Mouse (Mus musculus): Measurements from ENCODE around the gene Lgmn.

Gene Lgmn

DNA sequence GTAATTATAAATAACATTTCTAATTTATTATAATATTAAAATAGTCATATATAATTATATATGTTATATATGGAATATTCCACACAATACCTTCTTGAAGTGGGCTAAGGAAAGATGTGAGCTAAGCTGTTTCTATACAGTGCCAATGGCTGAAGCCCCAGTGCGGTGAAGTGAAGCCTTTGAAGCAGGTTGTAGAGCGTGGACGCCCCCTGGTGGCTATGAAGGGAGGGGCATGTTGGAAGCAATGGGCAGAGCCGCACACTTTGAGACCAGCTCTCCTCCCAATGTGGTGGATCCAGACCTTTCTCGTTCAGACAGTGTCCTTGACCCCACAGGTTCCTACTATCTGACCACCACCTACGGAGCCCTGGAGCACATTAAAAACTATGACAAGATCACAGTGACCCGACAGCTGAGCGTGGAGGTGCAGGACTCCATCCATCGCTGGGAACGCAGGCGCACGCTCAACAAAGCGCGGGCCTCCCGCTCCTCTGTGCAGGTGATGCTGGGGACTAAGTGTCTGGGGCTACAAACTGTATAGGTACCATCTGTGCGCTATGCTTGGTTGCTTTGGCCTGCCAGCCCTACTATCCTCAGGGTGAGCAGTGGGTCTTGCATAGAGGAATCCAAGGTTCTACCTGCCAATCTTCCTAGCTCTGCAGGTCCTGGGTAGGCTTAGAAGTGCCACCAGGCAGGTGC lies 52.2 kb downstream of the Lgmn start:
- peak; percentile 85 for DNase-seq

DNA sequence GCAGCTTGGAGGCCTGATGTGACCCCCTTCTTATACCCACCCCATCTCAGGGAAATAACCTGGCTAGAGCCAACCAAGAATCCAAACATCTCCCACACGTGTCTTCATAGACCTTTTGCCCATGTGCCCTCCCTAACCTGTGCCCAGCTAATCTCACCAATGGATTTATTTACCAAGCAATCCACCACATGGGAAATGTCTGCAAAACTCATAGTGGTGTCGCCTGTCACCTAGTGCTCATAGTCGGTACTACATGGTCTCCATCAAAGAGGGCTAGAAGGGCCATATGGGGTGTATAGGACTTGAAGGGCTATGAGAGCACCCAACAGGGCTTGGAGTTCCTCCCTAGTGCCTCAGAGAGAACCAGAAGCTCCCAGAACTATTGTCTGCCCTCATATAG lies 54.8 kb downstream of the Lgmn start:
- peak; percentile 27 for DNase-seq

DNA sequence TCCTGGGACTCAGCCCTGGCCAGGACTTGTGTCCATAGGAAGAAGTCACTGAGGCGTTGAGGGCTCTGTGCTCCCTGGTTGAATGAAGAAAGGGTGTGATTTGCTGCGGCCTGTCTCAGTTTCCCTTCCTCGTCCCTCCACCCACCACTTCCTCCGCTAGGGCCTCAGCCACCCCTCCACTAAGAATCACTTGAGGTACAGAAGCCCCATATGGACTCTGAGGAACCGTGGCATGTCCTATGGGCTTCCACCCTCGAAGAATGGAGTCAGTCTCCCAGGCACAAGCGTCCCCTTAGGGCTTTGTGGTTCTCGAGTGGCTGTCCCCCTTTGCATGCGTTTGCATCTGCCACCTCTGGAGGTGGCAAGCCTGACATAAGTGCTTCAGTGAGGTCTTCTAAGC lies 56.3 kb downstream of the Lgmn start:
- DNase-seq = no peak

DNA sequence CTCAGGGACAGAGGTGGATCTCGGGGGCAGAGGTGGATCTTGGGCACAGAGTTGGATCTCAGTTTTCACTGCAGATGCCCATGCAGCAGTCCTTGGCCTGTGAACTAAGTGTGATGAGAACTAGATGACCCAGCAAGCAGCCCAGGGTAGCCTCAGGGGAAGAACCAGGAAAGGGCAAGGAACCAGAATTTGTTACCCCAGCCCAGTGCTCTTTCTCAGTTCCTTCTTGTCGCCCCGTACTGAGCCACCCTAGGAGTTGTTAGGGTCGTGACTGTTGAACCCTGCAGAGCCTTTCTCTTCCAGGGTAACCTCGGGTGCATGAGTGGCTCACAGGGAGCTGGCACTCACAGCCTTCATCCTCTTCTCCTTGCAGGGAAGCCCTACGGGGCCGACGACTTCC lies 57.4 kb downstream of the Lgmn start:
- DNase-seq = no peak

DNA sequence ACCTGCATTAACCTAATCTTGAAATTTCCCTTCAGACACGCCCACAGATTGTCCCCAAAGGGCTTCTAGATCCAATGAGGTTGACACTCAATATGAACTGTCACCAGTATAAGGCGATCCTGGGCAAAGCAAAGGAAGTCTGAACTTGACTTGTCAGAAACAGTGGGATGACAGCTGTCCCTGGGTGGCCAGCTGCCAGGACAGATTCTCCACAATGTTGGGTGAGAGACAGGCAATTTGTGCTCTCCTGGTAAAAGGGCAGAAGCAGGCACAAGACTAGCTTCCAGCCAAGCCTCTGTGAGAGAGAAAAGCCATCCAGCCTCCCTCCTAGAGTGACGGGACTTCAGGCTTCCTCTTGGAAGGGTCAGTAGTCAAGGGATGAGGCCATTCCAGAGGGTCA lies 67.3 kb downstream of the Lgmn start:
- no peak for DNase-seq

DNA sequence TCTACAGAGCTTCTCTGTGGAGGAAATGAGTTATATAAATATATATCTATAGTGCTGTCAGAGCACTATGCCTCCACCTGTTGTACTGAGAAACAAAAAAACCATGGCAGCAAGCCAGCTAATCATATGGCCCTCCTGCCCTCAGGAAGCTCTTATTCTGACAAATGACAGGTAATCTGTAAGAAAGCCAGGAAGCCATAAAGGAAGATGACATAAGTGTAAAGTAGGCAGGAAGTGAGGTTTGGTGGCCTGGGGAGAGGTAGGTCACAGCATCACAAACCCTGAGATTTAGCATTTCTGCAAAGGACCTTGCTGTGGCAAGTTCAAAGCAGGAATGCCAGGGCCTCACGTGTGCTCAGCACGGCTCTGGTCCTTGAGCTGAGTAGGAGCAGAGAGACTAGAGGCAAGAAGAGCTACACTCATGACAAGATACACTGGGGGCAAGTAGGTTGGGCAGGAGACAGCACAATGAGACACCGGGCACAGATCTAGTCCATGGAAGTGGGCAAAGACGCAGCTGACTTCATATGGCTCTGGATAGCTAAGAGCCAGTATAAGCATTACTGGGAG lies 68.6 kb downstream of the Lgmn start:
- DNase-seq = no peak

DNA sequence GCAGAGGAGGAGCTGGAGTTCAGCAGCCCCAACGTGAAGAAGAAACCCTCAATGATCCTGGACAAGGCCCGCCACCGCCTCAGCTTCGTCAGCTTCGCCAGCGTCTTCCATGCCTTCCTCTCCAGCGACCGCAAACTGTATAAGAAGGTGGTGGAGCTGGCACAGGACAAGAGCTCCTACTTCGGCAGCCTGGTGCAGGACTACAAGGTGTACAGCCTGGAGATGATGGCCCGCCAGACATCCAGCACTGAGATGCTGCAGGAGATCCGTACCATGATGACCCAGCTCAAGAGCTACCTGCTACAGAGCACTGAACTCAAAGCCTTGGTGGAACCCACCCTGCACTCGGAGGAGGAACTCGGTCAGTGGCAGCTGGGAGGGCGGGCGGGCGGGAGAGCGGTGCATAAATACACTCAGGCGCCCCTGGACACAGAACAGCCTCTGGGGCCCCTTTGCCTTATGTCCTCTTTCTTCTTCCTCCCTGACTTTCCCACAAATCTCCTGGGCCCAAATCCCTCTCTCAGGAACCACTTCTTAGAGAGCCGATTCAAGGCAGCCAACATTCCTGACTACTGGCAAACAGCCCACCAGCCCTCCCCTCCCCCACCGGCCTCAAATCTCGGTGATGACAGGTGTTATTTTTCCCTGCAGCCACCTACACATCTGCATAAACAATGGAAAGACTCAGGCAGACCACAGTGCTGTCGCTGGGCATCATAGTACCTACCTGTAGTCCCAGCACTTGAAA lies 70.0 kb downstream of the Lgmn start:
- no peak for DNase-seq

DNA sequence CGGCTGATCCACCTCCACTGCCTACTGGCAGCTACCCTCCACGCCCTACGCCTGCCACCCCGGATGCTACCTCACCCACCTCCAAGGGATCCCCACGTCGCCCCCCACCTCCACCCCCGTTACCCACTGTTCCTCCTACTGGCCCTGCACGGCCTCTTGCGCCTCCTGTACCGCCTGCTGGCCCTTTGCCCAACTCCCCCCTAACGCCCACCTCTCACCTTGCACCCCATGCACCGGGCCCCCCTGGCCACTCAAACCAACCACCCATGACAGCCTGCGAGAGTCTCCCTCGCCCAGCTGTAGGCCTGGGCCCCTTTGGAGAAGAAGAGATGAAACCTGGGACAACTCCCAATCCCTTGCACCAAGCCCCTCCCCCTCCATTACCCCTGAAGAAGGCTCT lies 71.1 kb downstream of the Lgmn start:
- no peak for DNase-seq

DNA sequence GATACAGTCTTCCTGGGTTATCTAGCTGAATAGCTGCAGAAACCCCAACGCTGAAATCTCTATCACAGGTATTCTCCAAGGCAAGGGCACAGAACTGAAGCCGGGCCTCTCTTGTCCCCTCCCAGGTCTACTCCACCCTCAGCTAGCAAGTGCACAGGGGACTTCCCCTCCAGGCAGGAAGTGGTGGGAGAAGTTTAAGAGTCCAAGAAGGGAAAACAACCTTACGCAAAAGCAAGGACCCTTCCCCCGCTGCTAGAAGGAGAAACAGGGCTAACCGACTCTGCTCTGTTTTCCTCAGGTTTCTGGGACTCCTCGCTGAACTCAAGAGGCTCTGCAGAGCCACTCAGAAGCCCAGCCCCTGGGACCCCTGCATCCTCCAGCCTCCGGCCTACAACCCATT lies 71.5 kb downstream of the Lgmn start:
- DNase-seq = no peak

DNA sequence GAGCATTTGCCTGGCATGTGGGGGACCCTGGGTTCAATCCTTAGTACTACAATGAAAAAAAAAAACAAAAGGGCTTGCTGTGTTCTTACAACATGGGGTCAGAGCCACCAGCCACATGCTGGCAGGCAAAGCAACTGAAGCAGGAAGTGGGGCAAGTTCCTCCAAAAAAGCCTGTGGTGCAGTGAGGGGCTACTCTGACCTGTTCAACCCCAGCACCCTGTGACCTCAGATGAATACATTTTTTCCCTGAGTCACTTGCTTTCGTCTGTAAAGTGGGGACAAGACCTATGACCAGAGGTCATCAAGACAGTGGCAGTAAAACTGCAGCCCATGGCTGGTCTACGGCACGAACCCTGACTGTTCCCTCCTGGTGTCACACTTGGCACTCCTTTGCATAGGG lies 72.5 kb downstream of the Lgmn start:
- DNase-seq = no peak

DNA sequence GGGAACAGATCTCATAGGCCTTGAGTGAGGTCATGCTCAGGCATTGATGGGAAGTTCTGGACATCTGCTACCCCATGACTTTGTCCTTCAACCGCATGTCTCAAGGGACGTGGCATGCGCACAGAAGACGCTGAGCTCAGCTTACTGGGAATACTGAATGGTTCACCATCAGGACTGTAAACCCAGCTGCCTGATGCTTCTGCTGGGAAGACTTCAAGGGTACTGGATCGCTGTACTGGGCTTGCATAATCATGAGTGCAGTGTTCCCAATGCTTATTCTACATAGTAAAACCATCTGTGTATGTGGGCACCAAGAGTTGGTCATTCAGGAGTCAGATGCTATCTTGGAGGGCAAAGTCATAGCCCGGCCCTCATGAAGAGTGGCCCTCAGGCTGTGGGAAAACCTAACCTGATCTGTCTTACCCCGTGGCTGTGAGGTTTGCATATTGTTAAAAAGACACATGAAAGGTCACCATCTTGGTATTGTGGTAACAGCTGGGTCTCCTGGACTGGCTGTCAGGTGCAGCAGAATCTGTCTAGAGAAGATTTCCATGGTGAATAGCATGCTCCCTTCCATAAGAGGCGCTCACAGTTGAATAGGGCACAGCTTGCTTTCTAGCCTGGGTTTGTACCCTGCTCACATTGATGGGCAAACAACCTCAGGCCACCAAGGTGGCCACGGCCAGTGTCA lies 73.3 kb downstream of the Lgmn start:
- no peak for DNase-seq

DNA sequence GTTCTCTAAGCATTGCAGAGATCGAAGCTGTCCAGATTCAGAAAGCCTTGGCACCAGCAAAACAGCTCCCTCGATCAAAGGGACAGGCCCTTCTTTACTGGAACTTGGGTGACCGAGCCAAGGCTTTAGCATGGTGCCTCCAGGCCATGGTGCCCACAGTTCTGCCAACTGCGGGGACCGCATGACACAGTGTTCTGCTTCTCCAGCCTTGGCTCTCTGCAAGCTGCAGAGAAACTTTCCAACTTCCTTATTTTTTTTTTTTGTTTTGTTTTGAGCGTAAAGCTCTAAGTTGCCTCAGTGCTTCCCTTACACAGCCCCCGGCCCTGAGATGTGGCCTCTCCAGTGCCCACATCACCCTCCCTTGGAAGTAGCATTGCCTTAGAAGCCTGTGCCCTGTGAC lies 74.6 kb downstream of the Lgmn start:
- DNase-seq = no peak

DNA sequence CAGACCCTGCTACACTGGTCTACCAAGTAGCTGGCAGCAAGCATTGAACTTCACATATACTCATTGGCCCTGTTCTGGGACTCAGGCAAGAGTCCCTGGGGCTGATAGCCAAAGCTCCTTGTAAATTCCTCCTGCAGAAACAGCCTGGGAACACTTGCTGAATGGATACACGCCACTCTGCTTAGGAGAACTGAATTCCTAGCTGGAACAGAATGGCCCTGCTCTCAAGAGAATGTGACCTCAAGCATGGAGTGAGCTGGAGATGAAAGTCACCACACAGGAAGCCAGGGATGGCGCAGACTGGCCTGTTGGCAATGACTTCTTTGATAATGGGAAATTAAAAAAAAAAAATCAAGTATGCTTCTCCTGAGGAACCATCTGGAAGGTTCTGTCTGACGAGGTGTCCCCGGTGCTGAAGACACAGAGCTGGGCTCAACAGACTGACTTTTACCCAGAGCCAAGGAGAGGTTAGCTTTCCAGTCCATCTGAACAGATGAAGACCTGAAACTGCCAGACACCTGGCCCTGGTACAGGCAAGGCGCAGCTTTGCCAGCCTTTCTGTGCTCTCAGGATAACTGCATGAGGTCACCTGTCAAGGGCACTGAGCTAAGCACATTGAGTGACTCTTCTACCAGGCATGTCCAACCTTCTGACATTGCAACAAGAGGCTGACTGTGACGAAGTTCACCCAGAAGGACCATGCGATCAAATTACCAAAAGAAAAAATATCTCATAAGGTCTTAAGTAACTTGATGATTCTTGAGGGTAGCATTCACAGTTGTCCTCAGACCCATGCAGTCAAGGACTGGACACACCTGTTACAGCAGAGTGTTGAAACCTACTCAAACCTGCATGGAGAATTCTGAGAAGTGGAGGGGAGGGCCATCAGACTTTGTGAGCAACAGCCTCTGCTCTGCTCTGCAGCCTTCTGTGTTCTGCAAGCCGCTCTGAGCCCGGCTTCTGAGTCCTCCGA lies 78.1 kb downstream of the Lgmn start:
- no peak for DNase-seq

DNA sequence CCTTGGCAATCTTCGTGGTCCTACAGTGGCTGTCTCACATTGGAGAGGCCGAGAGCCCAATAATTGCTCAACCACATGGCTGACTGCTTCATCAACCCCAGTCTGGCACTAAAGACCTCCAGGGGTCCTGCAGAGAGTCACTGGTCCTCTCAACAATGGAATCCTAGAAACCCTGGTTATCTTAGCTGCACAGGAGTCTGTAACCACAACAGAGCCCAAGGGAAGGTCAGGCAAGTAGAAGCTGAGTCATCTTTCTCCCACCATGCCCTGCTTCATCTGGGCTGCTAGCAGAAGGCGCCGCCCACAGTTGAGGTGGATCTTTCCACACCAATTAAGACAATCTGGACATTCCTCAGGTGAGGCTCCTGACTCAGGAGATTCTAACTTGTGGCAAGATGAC lies 80.2 kb downstream of the Lgmn start:
- DNase-seq = no peak

DNA sequence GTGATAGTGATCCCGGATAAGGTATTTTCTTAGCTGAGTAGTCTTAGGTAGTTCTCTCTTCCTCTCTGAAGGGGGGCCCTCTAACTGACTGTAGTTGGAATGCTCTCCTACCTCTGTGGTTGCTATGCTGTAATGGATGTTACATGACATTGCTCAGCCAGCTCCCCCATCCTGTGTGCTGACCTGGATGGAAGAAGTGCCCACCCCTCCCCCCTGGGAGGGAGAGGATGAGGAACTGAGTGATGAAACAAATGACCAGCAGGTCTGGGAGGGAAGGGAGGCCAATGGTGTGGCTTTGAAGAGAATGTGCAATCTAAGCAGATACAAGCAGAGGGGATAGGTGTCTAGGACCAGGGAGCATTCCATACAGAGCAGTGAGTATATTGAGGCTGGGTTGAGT lies 82.8 kb downstream of the Lgmn start:
- no peak for DNase-seq

DNA sequence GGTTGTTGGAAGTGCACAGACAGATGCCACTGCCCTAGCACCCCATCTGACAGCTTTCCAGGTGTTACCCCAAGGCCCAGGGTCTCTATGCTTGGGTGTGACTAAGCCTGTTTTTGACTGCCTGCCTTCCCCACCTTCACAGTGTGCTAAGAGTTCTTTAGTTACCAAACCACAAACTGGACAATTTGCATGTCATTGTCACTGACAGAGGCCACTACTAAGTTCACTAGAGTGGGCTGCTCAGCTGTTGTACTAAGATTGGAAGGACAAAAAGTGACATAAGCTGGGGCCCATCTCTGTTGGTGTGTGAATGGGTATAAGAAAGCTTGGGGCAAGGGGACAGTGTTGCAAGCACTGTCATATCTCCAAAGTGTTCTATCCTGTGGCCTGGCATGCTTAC lies 83.8 kb downstream of the Lgmn start:
- DNase-seq = no peak

DNA sequence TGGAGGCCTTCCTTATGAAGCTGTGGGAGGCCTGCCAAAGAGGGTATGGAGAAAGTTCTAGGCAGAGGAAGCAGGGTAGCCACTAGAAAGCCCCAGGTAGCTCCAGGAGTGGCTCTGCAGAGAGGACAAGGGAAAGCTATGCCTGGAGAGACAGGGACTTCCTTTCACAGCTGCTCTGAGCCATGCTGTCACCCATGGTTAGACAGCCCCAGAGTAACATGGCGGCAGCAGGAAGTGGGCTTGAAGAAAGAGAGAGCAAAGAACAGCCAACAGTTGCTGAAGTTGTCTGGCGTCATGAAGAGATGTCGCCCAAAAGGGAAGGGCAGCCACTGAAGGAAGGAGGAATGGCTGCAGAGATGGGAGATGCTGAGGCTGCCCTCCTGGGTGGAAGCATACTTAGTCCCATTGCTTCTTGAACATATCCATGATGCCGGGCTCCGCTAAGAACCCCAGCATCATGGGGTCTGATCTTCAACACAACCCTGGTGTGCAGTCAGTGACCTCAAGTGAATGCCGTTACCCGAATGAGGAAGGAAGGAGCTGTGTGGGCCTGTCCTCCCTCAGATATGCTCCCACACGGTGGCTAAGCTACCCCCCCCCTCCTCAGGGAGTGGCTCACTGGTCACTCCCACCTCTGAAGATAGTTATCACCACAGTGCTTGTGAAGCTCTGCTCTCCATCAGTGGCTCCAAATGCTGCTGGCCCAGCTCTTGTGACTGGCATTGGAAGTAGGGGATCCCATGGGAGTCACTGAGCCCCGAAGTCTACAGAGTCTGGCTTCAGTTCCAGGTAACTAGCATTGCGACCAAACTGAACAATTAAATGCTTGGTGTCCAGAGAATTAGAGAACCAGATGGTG lies 85.3 kb downstream of the Lgmn start:
- no peak for DNase-seq

DNA sequence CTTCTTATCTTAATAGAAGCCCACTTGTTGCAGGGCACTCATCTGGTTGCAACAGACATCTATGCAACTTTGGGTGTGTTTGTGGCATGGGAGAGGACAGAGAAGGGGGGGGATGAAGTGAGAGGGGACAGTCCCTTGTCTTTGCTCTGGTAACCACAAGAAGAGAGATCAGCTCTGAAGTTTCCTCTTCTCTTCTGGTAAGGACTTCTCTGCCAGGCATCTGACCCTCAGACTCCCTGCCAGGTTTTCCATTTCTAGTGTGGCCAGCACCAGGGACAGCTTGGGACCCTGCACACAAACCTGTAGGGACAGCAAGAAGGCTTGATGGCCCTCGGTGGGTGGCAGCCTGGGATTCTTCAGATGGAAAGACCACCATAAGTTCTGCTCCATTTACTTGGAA lies 88.6 kb downstream of the Lgmn start:
- no peak for DNase-seq

DNA sequence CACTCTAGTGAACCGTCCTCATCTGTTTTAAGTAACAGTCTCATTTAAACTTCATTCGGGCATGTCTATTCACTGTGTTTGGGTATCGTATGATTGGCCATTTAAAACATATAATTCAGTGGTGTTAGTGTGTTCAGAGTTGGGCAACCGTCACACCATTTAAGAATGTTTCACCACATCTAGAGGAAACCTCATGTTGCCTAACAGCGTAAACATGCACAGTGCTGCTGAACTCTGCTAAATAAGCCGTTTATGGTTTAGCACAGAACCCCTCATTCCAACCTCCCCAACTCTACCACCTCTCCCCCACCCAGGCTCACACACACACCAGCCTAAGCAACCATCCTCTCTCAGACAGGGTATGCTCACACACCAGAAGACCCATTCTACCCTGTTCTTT lies 91.2 kb downstream of the Lgmn start:
- no peak for DNase-seq

DNA sequence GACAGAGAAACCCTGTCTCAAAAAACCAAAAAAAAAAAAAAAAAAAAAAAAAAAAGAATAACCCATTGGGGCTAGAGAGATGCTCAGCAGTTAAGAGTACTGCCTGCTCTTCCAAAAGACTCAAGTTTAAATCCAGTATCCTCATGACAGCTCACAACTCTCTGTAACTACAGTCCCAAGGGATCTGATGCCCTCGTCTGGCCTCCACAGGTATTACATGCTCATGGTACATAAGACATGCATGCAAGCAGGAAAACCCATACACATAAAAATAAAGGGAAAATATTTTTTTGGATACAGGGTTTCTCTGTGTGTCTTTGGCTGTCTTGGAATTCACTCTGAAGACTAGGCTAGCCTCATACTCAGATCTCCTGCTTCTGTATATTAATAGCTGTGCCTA lies 93.1 kb downstream of the Lgmn start:
- DNase-seq = peak; percentile 72

DNA sequence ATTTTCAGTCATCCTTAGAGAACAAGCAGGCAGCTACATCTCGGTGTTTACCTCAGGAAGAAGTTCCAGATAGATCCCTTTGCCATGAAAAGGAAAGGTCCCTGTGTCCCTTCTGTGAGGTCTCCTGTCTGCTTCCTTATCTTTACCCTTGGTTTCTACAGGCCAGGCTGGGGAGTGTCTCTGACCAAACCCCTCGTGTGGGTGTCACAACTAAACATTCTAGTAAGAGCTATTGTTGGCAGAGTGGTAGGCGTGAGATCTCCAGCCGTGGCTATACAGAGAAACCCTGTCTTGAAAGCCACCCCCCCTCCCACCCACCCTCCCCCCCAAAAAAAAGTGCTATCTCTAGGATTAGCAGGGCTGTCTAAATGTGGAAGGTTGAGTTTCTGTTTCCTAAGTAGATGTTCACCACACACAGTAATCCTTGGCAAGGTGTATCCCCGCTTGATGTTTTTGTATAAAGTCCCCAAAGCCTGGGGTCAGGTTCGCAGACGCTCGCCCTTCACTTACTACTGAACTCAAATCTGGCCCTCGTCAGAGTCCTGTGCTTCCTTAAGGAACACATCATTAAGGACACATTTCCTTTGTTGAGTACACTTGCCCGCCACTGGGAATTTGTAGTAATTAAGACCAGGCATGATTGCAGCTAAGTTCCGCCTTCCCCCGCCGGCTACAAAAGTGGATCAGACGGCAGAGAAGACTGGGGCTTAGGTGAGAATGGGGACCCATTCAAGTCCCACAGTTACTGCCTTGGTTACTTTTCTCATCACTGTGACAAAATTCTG lies 94.4 kb downstream of the Lgmn start:
- DNase-seq = no peak
